In the genomic region with DNA sequence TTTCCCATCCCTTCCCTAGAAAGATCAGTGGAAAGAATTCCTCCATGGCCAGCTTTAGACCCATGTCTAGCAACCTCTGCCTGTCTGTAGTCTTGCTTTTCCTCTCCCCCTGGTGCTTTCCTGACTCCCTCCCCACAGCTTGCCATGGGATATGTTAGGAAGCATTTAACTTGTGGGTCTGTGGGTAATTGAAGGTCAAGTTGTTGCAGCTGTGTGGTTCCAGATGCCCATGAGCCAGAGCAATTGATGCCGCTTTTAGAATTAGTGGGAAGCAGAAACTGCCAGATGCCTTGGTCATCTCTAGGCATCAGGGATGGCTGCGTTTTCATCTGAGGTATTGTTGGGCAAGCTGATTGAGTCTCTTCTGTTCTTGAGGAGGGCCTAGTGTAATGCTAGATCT, we compare ENCODE assay signal across 18 mouse cellular contexts.
"Had no signal": no experiment of that assay in that cellular context is flagged by ENCODE, and none has a peak within 500 bp of the region (broad histone marks: within the 10 kb centered on the region; RNA-seq: fewer than 3 reads in every experiment).

No protein-coding gene starts in this region.

- H3K9me3 ChIP-seq: kidney, embryonic 15.5 days; limb, embryonic 15.5 days; lung, embryonic 15.5 days; midbrain, embryonic 12.5 days; neural tube, embryonic 13.5 days had no signal

- H3K9ac ChIP-seq: kidney, embryonic 15.5 days; limb, embryonic 15.5 days; liver, embryonic 14.5 days; liver, postnatal 0 days; lung, embryonic 15.5 days; midbrain, embryonic 12.5 days; neural tube, embryonic 13.5 days had no signal

- H3K27me3 ChIP-seq: kidney, embryonic 15.5 days; limb, embryonic 15.5 days; lung, embryonic 15.5 days; midbrain, embryonic 12.5 days; neural tube, embryonic 13.5 days had no signal

- H3K4me3 ChIP-seq: kidney, embryonic 15.5 days; limb, embryonic 15.5 days; lung, embryonic 15.5 days; midbrain, embryonic 12.5 days; myocyte; neural tube, embryonic 13.5 days had no signal

- ATAC-seq: liver, postnatal 0 days; midbrain, embryonic 16.5 days had no signal

- H3K4me2 ChIP-seq: kidney, embryonic 15.5 days; limb, embryonic 15.5 days; liver, embryonic 11.5 days; lung, embryonic 15.5 days; midbrain, embryonic 12.5 days; neural tube, embryonic 13.5 days had no signal

- H3K36me3 ChIP-seq: lung, embryonic 15.5 days had no signal

- DNase-seq: kidney, adult 11 months; kidney, adult 8-10 months; kidney, postnatal 14 days; kidney, postnatal 4 days; liver, postnatal 0 days; lung, postnatal 10 days; lung, postnatal 36 days; thymus, adult 18-20 months; thymus, postnatal 4 days had no signal

- H3K27ac ChIP-seq: kidney, embryonic 15.5 days; limb, embryonic 15.5 days; liver, embryonic 14.5 days; lung, embryonic 15.5 days; midbrain, embryonic 12.5 days; neural tube, embryonic 13.5 days had no signal

- H3K4me1 ChIP-seq: lung, embryonic 15.5 days had no signal
